Mouse (Mus musculus) kidney, adult 2 months (tissue): Measurements from ENCODE around the gene Zfp740. TPM values are rescaled to one million over a fixed set of nuclear protein-coding genes. Genes with fewer than 3 reads are reported as not detected.
A peak's percentile ranks its signal among the peaks of the same experiment; 100 is the strongest.

Experiments
- DNase-seq: peaks from one replicate; pipeline ENCODE4 v3.0.0; 2021
- H3K27ac ChIP-seq: fragments of 200-500 bp; 2 replicates; pipeline ENCODE4 v1.5.1; 2012; ENCODE audit warnings: low read depth, low read length, control low read depth, inconsistent platforms; ENCODE audit not compliant: insufficient read depth
- H3K27me3 ChIP-seq: fragments of 200-500 bp; replicated peaks from 2 replicates; pipeline ENCODE4 v1.6.1; 2012; ENCODE audit warnings: mild to moderate bottlenecking, moderate library complexity, low read length, inconsistent platforms; ENCODE audit not compliant: control insufficient read depth, insufficient read depth
- H3K36me3 ChIP-seq: fragments of 200-500 bp; 2 replicates; pipeline ENCODE4 v1.6.1; 2012; ENCODE audit warnings: mild to moderate bottlenecking, moderate library complexity, low read length, inconsistent platforms; ENCODE audit not compliant: control insufficient read depth, insufficient read depth
- H3K4me1 ChIP-seq: fragments of 200-500 bp; 2 replicates; pipeline ENCODE4 v1.6.1; 2011; ENCODE audit warnings: low read length; ENCODE audit not compliant: control insufficient read depth, insufficient read depth
- H3K4me3 ChIP-seq: fragments of 200-500 bp; 2 replicates; pipeline ENCODE4 v1.5.1; 2011; ENCODE audit warnings: mild to moderate bottlenecking, low read depth, low read length, control low read depth; ENCODE audit not compliant: insufficient read depth
- CTCF ChIP-seq: fragments of 200-500 bp; conservative IDR thresholded peaks from 2 replicates; pipeline ENCODE4 v1.5.1; 2011; ENCODE audit warnings: low read depth, mild to moderate bottlenecking, control low read depth, low read length, moderate library complexity, mixed read lengths; ENCODE audit not compliant: insufficient read depth, insufficient read length
- POLR2A ChIP-seq: fragments of 200-500 bp; IDR thresholded peaks from one replicate; pipeline ENCODE4 v1.6.1; 2011; ENCODE audit warnings: low read depth, low read length, control low read depth
- WGBS: fragments of 180-500 bp; shearing (Covaris S2); methylation state at CpG from one replicate; pipeline ENCODE4 v1.1.7; 2018; 5-methylcytosine and 5-hydroxymethylcytosine counted together
- polyA plus RNA-seq: library from polyadenylated mRNA; depleted of rRNA; stranded (reverse); fragments of >200 nt; gene quantifications from 2 replicates; pipeline ENCODE4 v1.2.3, GENCODE M21; 2012

Zfp740 gene
- polyA plus RNA-seq, 1 experiment, result 30.3 TPM

DNA sequence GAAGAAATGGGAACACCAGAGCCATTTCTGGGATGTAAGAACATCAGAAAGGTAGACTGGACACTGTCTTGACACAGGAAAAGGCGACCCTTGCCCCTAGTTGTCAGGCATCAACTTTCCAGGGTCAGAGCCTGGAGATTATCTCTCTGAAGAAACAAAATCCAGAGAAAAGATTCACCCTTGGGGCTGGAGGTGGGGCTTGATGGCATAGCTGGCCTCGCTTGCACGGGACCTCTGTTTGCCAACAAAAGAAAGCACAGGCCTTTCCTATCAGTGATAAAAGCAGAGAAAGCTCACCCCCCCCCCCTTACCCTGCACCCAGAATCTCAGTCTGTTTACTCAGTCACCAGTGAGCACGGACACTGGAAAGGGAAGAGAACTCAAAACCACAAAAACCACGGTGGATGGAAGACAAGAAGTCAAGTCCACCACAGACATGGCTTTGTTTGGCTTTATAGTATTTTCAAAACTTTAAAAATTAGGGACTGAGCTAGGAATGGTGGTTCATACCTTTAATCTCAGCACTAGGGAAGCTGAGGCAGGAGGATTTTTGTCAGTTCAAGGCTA lies 10.1 kb upstream of the Zfp740 start:
- no peak for DNase-seq
- no peak overlapping the region for H3K27ac ChIP-seq
- 70% methylated on average over 5 of the region's 5 CpGs for WGBS
- no peak for TF ChIP-seq CTCF
- no peak overlapping the region for H3K4me3 ChIP-seq
- H3K36me3 ChIP-seq, result no peaks in the 10 kb centered on the region
- peaks cover 18% of the 10 kb centered on the region for H3K4me1 ChIP-seq
- no peaks in the 10 kb centered on the region for H3K27me3 ChIP-seq

DNA sequence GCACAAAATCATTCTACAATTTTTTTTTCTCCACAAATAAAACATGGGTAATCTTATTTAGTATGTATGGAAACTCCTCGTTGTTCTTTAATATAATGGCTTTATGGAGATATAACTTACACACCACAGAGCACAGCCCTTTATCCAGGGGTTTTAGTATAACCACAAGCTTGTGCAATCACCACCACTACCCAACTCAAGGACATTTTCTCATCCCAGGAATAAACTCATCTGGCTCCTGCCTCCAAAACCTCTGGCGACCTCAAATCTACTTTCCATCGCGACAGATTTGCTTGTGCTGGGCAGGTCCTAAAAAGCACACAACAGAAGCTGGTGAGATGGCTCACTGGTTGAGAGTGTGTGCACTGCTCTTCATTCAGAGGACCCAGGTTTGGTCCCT lies 9.4 kb upstream of the Zfp740 start:
- Histone ChIP-seq H3K36me3 (no peaks in the 10 kb centered on the region), H3K27me3 (no peaks in the 10 kb centered on the region), H3K27ac (no peak overlapping the region), H3K4me1 (peaks cover 18% of the 10 kb centered on the region), H3K4me3 (no peak overlapping the region)
- DNase-seq, result no peak
- 87% methylated on average over 4 of the region's 4 CpGs for WGBS
- TF ChIP-seq CTCF (no peak), POLR2A (no peak)

DNA sequence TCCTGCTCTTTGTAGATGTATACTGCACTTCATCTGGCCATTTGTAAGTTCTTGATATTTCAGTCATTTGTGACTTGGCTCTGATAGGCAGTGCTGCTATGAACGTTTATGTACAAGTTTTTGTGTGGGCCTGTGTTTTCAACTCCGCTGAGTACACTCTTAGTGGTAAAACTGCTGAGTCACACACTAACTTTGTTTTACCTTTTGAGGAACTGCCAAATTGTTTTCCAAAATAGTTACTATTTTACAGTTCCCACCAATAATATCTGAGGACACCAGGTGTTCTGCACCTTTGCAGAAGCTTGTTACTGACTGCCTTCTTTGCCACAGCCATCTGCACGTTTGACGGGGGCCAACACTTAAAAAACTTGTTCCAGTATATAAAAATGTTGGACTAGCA lies 8.6 kb upstream of the Zfp740 start:
- peak; percentile 62 for DNase-seq
- no peaks in the 10 kb centered on the region for H3K36me3 ChIP-seq
- TF ChIP-seq POLR2A (no peak), CTCF (no peak)
- WGBS, result 36% methylated on average over 4 of the region's 4 CpGs
- peak overlapping the region; percentile 28 for H3K27ac ChIP-seq
- peaks cover 18% of the 10 kb centered on the region for H3K4me1 ChIP-seq
- no peaks in the 10 kb centered on the region for H3K27me3 ChIP-seq
- H3K4me3 ChIP-seq, result no peak overlapping the region

DNA sequence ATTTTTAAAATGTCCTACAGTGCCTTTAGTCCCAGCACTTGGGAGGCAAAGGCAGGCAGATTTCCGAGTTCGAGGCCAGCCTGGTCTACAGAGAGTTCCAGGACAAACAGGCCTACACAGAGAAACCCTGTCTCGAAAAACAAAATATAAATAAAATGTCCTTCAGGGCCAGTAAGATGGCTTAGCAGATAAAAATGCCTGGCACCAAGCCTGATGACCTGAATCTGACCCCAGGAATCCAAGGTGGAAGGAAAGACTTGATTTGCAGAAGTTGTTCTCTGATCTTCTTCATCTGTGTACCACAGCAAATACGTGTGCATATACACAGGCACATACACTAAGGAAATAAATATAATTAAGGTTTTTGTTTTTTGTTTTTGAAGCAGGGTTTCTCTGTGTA lies 7.7 kb upstream of the Zfp740 start:
- WGBS, result 47% methylated on average over 4 of the region's 4 CpGs
- H3K27ac ChIP-seq, result 0 out of 2 replicates have a peak overlapping the region, but pooled peaks have one; percentile 5
- H3K27me3 ChIP-seq, result no peaks in the 10 kb centered on the region
- no peaks in the 10 kb centered on the region for H3K36me3 ChIP-seq
- no peak overlapping the region for H3K4me3 ChIP-seq
- H3K4me1 ChIP-seq, result peaks cover 18% of the 10 kb centered on the region
- DNase-seq, result no peak
- TF ChIP-seq POLR2A (no peak), CTCF (no peak)

DNA sequence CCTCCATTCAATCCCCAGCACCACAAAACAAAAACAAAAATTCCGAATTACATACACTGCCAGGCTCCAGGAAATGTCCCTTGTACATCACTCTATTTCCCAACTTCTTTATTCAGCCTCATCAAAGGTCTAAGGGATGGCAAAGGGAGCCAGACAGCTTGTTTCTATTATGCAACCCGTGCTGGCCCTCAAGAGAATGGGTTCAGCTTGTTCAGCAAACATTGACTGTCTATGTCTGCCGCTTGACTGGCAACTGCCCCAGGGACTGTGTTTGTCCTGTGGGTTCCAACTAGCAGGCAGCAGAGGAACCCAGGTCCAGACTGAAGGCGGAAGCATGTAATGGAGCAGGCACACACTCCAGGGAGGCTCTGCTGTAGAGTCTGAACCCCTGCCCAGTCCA lies 4.2 kb upstream of the Zfp740 start:
- H3K4me1 ChIP-seq, result peaks cover 10% of the 10 kb centered on the region; the same call in 1 of the 2 replicates
- no peaks in the 10 kb centered on the region for H3K36me3 ChIP-seq
- no peaks in the 10 kb centered on the region for H3K27me3 ChIP-seq
- no peak overlapping the region for H3K27ac ChIP-seq
- no peak overlapping the region for H3K4me3 ChIP-seq
- DNase-seq, result peak; percentile 64
- TF ChIP-seq POLR2A (no peak), CTCF (no peak)
- 71% methylated on average over 4 of the region's 4 CpGs for WGBS

DNA sequence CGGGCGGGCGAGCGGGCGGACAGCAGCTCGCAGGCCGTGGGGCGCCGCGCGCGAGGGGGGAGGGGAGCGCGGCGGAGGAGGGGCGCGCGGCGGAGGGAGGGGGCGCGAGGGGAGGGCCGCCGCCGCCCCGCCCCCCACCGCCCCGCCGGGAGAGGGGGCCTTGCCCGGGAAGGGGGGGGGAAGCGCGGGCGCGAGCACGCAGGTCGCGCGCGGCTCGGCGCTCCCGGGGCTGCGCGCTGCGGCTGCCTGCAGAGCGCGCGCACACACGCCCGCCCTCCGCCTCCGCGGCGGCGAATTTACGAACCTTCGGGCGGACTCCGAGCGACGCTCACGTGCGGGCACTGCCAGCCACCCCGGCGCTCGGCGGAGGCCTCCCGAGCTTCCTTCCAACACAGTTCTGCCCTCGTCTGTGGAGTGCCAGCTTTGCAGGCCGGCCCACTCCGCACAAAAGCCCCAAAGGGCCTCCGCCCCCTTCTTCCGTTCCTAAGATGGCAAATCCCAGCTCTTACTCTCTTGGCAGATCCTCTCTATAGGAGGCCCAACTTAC lies 859 bp downstream of the Zfp740 start:
- Histone ChIP-seq H3K36me3 (peaks cover 5% of the 10 kb centered on the region), H3K27me3 (no peaks in the 10 kb centered on the region), H3K27ac (peak overlapping the region; percentile 87), H3K4me3 (peak overlapping the region; percentile 71), H3K4me1 (peaks cover 28% of the 10 kb centered on the region)
- peak; percentile 81 for DNase-seq
- under 1% methylated on average over 47 of the region's 72 CpGs for WGBS
- TF ChIP-seq CTCF (no peak), POLR2A (no peak)

- no peaks in the 10 kb centered on the region for H3K27me3 ChIP-seq
- no peak for DNase-seq
- TF ChIP-seq CTCF (no peak), POLR2A (no peak)
- H3K4me1 ChIP-seq, result peaks cover 28% of the 10 kb centered on the region
- WGBS, result 22% methylated on average over 19 of the region's 19 CpGs
- peak within 1 kb of the TSS; percentile 71 for H3K4me3 ChIP-seq
- peak within 1 kb of the TSS; percentile 87 for H3K27ac ChIP-seq
- peaks cover 6% of the 10 kb centered on the region for H3K36me3 ChIP-seq
Observed at GRCm38 (mm10) chr15:102204674-102205505, 1.8 kb downstream of the Zfp740 start, which contains the start of gene Csad. Csad (minus strand) TSS chr15:102204724.
